ENCODE assay signal across 19 mouse cellular contexts in genomic region chr15:70764045-70764444, GRCm38 (mm10).
DNase-seq lines count a peak whose midpoint lies in the region; ATAC-seq lines count a peak whose summit lies in the region.
"Had no signal": no experiment of that assay in that cellular context is flagged by ENCODE, and none has a peak within 500 bp of the region (broad histone marks: within the 10 kb centered on the region; RNA-seq: fewer than 3 reads in every experiment).

No protein-coding gene starts in this region.

- H3K9me3 ChIP-seq in midbrain, embryonic 11.5 days (ENCODE audit: control insufficient read depth, low read length) = no peaks in the 10 kb centered on the region
- H3K9me3 ChIP-seq in midbrain, embryonic 15.5 days = no peaks in the 10 kb centered on the region
- no peaks in the 10 kb centered on the region for H3K9me3 ChIP-seq in forebrain, embryonic 15.5 days
- H3K9me3 ChIP-seq: limb, embryonic 13.5 days; neural tube, embryonic 12.5 days had no signal

- DNase-seq in frontal cortex, postnatal 36 days (ENCODE audit: low spot score in 2 of 2) = no peak
- no peak for DNase-seq in midbrain, embryonic 11.5 days (ENCODE audit: low spot score, missing footprints)
- DNase-seq in telencephalon, adult 2 months (ENCODE audit: low read depth, low spot score) = peak; percentile 23
- no peak for DNase-seq in right cerebral cortex, postnatal 14 days
- DNase-seq: adrenal gland, postnatal 10 days; cerebellum, adult 11-12 months; cerebellum, postnatal 25 days; embryo, embryonic 11 days; kidney, adult 18-20 months; kidney, postnatal 25 days had no signal

- ATAC-seq in frontal cortex, adult (ENCODE audit: low TSS enrichment) = peak; percentile 57
- peak; percentile 84 for ATAC-seq in midbrain, embryonic 11.5 days (ENCODE audit: low FRiP score)
- ATAC-seq in midbrain, embryonic 15.5 days (replicated peaks) = no peak
- ATAC-seq in forebrain, embryonic 15.5 days (replicated peaks) = peak; percentile 84
- ATAC-seq: CD4-positive, CD25-positive, alpha-beta regulatory T cell, adult 4 months; Patski had no signal

- H3K4me3 ChIP-seq in midbrain, embryonic 11.5 days (ENCODE audit: low read depth, low read length) = no peak overlapping the region
- no peak overlapping the region for H3K4me3 ChIP-seq in midbrain, embryonic 15.5 days
- H3K4me3 ChIP-seq in forebrain, embryonic 15.5 days = no peak overlapping the region
- H3K4me3 ChIP-seq: limb, embryonic 13.5 days; neural tube, embryonic 12.5 days had no signal

- H3K27ac ChIP-seq in midbrain, embryonic 11.5 days (ENCODE audit: low read depth, low read length) = no peak overlapping the region
- H3K27ac ChIP-seq in midbrain, embryonic 15.5 days = no peak overlapping the region
- no peak overlapping the region for H3K27ac ChIP-seq in forebrain, embryonic 15.5 days (replicated peaks)
- H3K27ac ChIP-seq: limb, embryonic 13.5 days; liver, embryonic 14.5 days; neural tube, embryonic 12.5 days; stomach, postnatal 0 days had no signal

- no peaks in the 10 kb centered on the region for H3K36me3 ChIP-seq in midbrain, embryonic 11.5 days (ENCODE audit: control insufficient read depth, insufficient read depth, low read length)
- no peaks in the 10 kb centered on the region for H3K36me3 ChIP-seq in midbrain, embryonic 15.5 days (replicated peaks)
- no peaks in the 10 kb centered on the region for H3K36me3 ChIP-seq in forebrain, embryonic 15.5 days
- H3K36me3 ChIP-seq: limb, embryonic 13.5 days; neural tube, embryonic 12.5 days had no signal

- no peak overlapping the region for H3K4me2 ChIP-seq in midbrain, embryonic 11.5 days
- H3K4me2 ChIP-seq in midbrain, embryonic 15.5 days = no peak overlapping the region
- H3K4me2 ChIP-seq in forebrain, embryonic 15.5 days (replicated peaks) = no peak overlapping the region
- H3K4me2 ChIP-seq: limb, embryonic 13.5 days; neural tube, embryonic 12.5 days had no signal

- H3K4me1 ChIP-seq in midbrain, embryonic 11.5 days (ENCODE audit: control insufficient read depth, insufficient read depth, low read length) = peaks cover 4% of the 10 kb centered on the region
- peaks cover 5% of the 10 kb centered on the region; the same call in 1 of the 2 replicates for H3K4me1 ChIP-seq in midbrain, embryonic 15.5 days
- peaks cover 7% of the 10 kb centered on the region; the same call in 1 of the 2 replicates for H3K4me1 ChIP-seq in forebrain, embryonic 15.5 days
- H3K4me1 ChIP-seq: limb, embryonic 13.5 days; neural tube, embryonic 12.5 days had no signal

- H3K9ac ChIP-seq in midbrain, embryonic 11.5 days (ENCODE audit: low read length) = no peak overlapping the region
- H3K9ac ChIP-seq in midbrain, embryonic 15.5 days = no peak overlapping the region
- no peak overlapping the region for H3K9ac ChIP-seq in forebrain, embryonic 15.5 days (replicated peaks)
- H3K9ac ChIP-seq: limb, embryonic 13.5 days; liver, embryonic 14.5 days; neural tube, embryonic 12.5 days had no signal

- H3K27me3 ChIP-seq in midbrain, embryonic 11.5 days (ENCODE audit: control insufficient read depth, insufficient read depth, low read length) = peaks cover 3% of the 10 kb centered on the region
- H3K27me3 ChIP-seq in midbrain, embryonic 15.5 days (replicated peaks) = no peaks in the 10 kb centered on the region
- H3K27me3 ChIP-seq in forebrain, embryonic 15.5 days = no peaks in the 10 kb centered on the region
- H3K27me3 ChIP-seq: limb, embryonic 13.5 days; neural tube, embryonic 12.5 days; Patski had no signal

- WGBS in midbrain, embryonic 11.5 days = 22% methylated on average over 1 of the region's 1 CpGs
- WGBS in midbrain, embryonic 15.5 days = 22% methylated on average over 1 of the region's 1 CpGs
- WGBS in forebrain, embryonic 15.5 days = 7% methylated on average over 1 of the region's 1 CpGs
